Mouse (Mus musculus) myocyte (in vitro differentiated cells): ENCODE results near the gene Rcc1. TPM values are rescaled to one million over a fixed set of nuclear protein-coding genes. Genes with fewer than 3 reads are reported as not detected.

Experiments
- H3K27me3 ChIP-seq: one replicate; pipeline ENCODE4 v1.6.1; 2011; ENCODE audit not compliant: control insufficient read depth, insufficient read depth, insufficient read length
- H3K36me3 ChIP-seq: one replicate; pipeline ENCODE4 v1.6.1; 2011; ENCODE audit not compliant: control insufficient read depth, insufficient read depth
- H3K4me2 ChIP-seq: one replicate; pipeline ENCODE4 v1.6.1; 2011; ENCODE audit warnings: low read depth, control low read depth
- H3K4me3 ChIP-seq: one replicate; pipeline ENCODE4 v1.5.1; 2011; ENCODE audit warnings: mild to moderate bottlenecking, control low read depth, moderate library complexity
- H3K79me2 ChIP-seq: one replicate; pipeline ENCODE4 v1.6.1; 2011; ENCODE audit not compliant: control insufficient read depth, insufficient read depth
- H3ac ChIP-seq: one replicate; pipeline ENCODE4 v1.6.1; 2011; ENCODE audit not compliant: control insufficient read depth, insufficient read length
- CEBPB ChIP-seq: IDR thresholded peaks from 2 replicates; pipeline ENCODE4 v1.6.1; 2011; ENCODE audit warnings: mild to moderate bottlenecking, moderate library complexity; ENCODE audit not compliant: poor library complexity, insufficient read depth, severe bottlenecking
- E2F4 ChIP-seq: IDR thresholded peaks from one replicate; pipeline ENCODE4 v1.6.1; 2011; ENCODE audit warnings: mild to moderate bottlenecking, control low read depth, moderate library complexity; ENCODE audit not compliant: insufficient read depth
- MAX ChIP-seq: IDR thresholded peaks from one replicate; pipeline ENCODE4 v1.6.1; 2011; ENCODE audit warnings: low read depth, mild to moderate bottlenecking, control low read depth
- MYOD1 ChIP-seq, 3 experiments: IDR thresholded peaks; one replicate each; pipeline ENCODE4 v1.6.1; 2011; ENCODE audit warnings: control low read depth in 2 of 3, low read depth in 2 of 3, mild to moderate bottlenecking in 2 of 3, moderate library complexity in 1 of 3; ENCODE audit not compliant: insufficient read length in 2 of 3, control insufficient read depth in 1 of 3
- MYOG ChIP-seq, 3 experiments: IDR thresholded peaks; one replicate each; pipeline ENCODE4 v1.6.1; 2011; ENCODE audit warnings: control low read depth in 2 of 3, low read depth in 2 of 3, mild to moderate bottlenecking in 2 of 3; ENCODE audit not compliant: insufficient read length in 2 of 3, control insufficient read depth in 1 of 3, insufficient read depth in 1 of 3
- POLR2A ChIP-seq: IDR thresholded peaks from one replicate; pipeline ENCODE4 v1.6.1; 2011; ENCODE audit warnings: low read depth, mild to moderate bottlenecking, control low read depth, moderate library complexity; ENCODE audit not compliant: insufficient read length
- POLR2AphosphoS2 ChIP-seq: IDR thresholded peaks from one replicate; pipeline ENCODE4 v1.6.1; 2011; ENCODE audit warnings: low read depth, control low read depth; ENCODE audit not compliant: insufficient read length
- REST ChIP-seq: IDR thresholded peaks from one replicate; pipeline ENCODE4 v1.6.1; 2011; ENCODE audit warnings: mild to moderate bottlenecking, control low read depth, moderate library complexity; ENCODE audit not compliant: insufficient read depth, insufficient read length
- SRF ChIP-seq: IDR thresholded peaks from one replicate; pipeline ENCODE4 v1.6.1; 2011; ENCODE audit warnings: low read depth; ENCODE audit not compliant: control insufficient read depth, insufficient read length
- TCF12 ChIP-seq: IDR thresholded peaks from one replicate; pipeline ENCODE4 v1.6.1; 2011; ENCODE audit warnings: mild to moderate bottlenecking, control low read depth; ENCODE audit not compliant: poor library complexity, insufficient read depth, severe bottlenecking
- TCF3 ChIP-seq: IDR thresholded peaks from one replicate; pipeline ENCODE4 v1.6.1; 2011; ENCODE audit warnings: low read depth, control low read depth; ENCODE audit not compliant: insufficient read length
- USF1 ChIP-seq: IDR thresholded peaks from one replicate; pipeline ENCODE4 v1.6.1; 2011; ENCODE audit warnings: low read depth, mild to moderate bottlenecking, control low read depth, moderate library complexity
- polyA plus RNA-seq: library from polyadenylated mRNA; unstranded; fragments of >200 nt; fragmentation: generic; extraction: Trizol; gene quantifications from one replicate; pipeline ENCODE4 v1.2.1, GENCODE M21; 2012; ENCODE audit warnings: missing spikeins

Gene Rcc1
- polyA plus RNA-seq, 1 experiment, result 33.2 TPM

DNA sequence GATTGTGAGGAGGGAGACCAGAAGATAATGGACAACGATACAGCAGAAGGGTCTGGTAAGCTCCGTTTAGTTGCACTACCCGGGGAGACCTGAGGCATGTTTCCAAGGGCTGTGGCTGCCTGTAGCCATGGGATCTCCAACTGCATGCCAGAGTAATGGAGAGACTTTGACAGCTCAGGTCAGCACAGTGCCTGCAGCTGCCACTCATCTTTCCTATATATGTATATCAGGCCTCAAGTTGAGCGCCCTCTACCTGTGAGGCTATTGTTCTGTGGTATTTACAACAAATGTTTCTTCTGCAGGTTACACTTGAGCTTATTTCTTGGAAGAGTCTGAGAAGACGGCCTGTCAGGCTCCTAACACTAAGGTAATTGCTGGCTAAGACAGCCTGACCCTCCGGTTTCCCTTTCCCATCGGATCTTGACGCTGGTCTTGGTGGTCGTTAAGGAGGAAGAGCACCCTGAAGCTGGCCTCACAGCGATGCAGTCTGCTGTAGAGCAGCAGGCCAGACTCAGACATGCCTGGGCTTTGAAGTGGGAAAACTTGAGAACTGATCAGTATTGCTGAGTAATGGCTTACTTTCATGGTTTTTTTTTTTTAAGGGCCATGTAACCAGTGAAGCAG is 43.4 kb downstream of the Rcc1 start:
- Histone ChIP-seq H3K79me2 (peaks cover 19% of the 10 kb centered on the region), H3ac (peak overlapping the region; percentile 77), H3K36me3 (peaks cover 15% of the 10 kb centered on the region), H3K27me3 (no peaks in the 10 kb centered on the region), H3K4me2 (peak overlapping the region; percentile 85), H3K4me3 (peak overlapping the region; percentile 86)
- no peak for TF ChIP-seq TCF3
- TF ChIP-seq USF1, result no peak
- TF ChIP-seq POLR2A, result no peak
- peak in 1 of 3 experiments; percentile 17 for TF ChIP-seq MYOG (IDR thresholded peaks at IDR 0.05; ENCODE audit: control insufficient read depth in 1 of 3, insufficient read depth in 1 of 3, insufficient read length in 2 of 3, low read depth in 2 of 3)
- TF ChIP-seq E2F4, result no peak
- peak in 2 of 3 experiments; percentile 43 to 58 for TF ChIP-seq MYOD1 (IDR thresholded peaks at IDR 0.05; ENCODE audit: control insufficient read depth in 1 of 3, insufficient read length in 2 of 3, low read depth in 2 of 3)
- no peak for TF ChIP-seq TCF12
- peak; percentile 65 for TF ChIP-seq POLR2AphosphoS2
- no peak for TF ChIP-seq CEBPB
- peak; percentile 72 for TF ChIP-seq SRF

DNA sequence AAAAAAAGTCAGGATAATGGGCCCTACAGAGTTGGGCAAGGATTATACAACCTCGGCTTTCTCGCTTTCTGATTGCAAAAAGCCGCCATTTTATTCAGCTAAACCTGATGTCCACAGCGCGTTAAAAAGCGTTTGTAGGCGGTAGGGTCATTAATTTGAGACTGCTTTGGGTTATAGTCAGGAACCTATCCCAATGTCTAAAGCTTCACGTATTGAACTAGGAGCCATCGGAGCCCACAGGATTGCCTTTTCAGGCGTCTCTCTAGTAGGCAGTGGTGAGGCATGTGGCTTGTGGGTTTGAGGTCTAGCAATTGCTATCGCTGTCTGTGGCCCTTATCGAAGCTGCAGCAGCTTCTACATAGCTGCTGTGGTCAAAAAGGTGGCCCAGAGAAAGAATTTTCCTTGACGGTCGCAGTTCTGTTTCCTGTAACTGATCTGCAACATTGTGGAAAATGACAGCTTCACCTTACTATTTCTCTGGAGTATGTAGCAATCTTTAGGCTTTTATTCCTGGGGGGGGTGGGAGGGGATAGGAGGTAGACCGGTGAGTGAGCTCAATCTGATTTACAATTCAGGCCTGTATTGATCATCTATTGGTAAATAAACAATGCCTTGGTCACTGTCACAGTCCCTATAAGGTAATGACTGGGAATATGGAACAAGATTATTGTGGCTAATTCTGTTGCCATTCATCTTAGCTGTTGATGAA is 44.1 kb downstream of the Rcc1 start:
- Histone ChIP-seq H3K27me3 (no peaks in the 10 kb centered on the region), H3K36me3 (peaks cover 15% of the 10 kb centered on the region), H3K4me3 (peak overlapping the region; percentile 86), H3K79me2 (peaks cover 19% of the 10 kb centered on the region), H3K4me2 (peak overlapping the region; percentile 85), H3ac (peak overlapping the region; percentile 77)
- TF ChIP-seq SRF (no peak), USF1 (no peak), POLR2A (no peak), REST (no peak), MYOG (IDR thresholded peaks at IDR 0.05; ENCODE audit: control insufficient read depth in 1 of 3, insufficient read depth in 1 of 3, insufficient read length in 2 of 3, low read depth in 2 of 3) (peak in 1 of 3 experiments; percentile 24), POLR2AphosphoS2 (peak; percentile 45), TCF12 (no peak), TCF3 (no peak)

DNA sequence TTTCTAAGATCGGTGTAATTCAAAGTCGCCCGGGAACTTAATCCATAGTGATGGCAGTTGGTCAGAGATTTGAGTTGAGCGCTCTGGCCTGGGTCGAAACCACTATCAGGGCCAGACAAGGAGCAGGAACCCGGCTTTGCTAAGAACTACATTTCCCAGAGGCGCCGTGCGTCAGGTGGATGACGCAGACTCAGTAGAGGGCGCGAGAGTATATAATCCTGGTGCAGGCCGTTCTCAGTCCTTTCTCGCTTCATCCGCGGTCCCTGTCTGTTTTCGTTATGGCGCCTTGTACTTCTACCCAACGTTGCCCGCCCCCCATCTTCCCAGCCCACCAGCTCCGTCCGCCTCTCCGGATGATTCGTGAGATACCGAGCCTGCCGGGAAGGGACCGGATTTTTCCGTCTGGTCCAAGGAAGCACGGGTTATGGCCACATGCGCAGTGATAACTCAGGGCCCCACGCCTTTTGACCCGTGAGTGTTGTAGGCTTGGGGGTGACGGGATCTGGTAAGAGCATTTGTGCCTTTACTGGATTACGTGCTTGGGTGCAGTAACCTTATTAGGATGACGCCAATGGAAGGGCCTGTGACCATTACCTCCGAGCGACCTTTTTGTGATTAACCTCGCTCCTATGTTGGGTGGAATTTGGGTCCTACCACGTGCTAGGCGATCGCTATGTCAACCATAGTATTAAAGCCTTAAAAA is 44.8 kb downstream of the Rcc1 start:
- H3ac ChIP-seq, result peak overlapping the region; percentile 77
- TF ChIP-seq MAX (no peak), SRF (no peak), E2F4 (no peak), TCF3 (no peak), POLR2AphosphoS2 (peak; percentile 99), REST (no peak), CEBPB (no peak), MYOD1 (IDR thresholded peaks at IDR 0.05; ENCODE audit: control insufficient read depth in 1 of 3, insufficient read length in 2 of 3, low read depth in 2 of 3) (no peak), POLR2A (peak; percentile 98)
- peak overlapping the region; percentile 86 for H3K4me3 ChIP-seq
- H3K4me2 ChIP-seq, result peak overlapping the region; percentile 85
- H3K27me3 ChIP-seq, result no peaks in the 10 kb centered on the region
- peaks cover 15% of the 10 kb centered on the region for H3K36me3 ChIP-seq
- peaks cover 19% of the 10 kb centered on the region for H3K79me2 ChIP-seq

DNA sequence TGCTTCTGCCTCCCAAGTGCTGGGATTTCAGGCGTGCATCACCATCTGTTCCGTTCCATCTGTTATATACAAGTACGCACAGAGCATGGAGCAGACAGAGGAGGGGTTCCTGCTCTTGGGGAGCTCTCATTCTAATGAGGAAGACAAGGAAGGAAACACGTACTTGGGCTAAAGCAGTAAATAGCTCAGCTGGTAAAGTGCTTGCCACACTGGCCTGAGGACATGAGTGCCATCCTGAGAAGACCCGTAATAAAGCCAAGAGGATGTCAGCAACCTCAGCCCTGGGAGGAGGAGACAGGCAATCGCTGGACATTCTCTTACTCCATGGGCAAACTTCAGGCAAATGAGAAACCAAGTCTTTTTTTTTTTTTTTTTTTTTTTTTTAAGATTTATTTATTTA is 47.4 kb downstream of the Rcc1 start:
- Histone ChIP-seq H3K79me2 (peaks cover 19% of the 10 kb centered on the region), H3K4me2 (no peak overlapping the region), H3K36me3 (peaks cover 8% of the 10 kb centered on the region), H3K27me3 (no peaks in the 10 kb centered on the region), H3ac (no peak overlapping the region), H3K4me3 (no peak overlapping the region)
- TF ChIP-seq CEBPB (no peak), POLR2AphosphoS2 (no peak), MYOD1 (IDR thresholded peaks at IDR 0.05; ENCODE audit: control insufficient read depth in 1 of 3, insufficient read length in 2 of 3, low read depth in 2 of 3) (no peak), TCF3 (no peak), REST (no peak), TCF12 (no peak), USF1 (no peak), SRF (no peak), MYOG (IDR thresholded peaks at IDR 0.05; ENCODE audit: control insufficient read depth in 1 of 3, insufficient read depth in 1 of 3, insufficient read length in 2 of 3, low read depth in 2 of 3) (no peak), MAX (no peak), POLR2A (no peak), E2F4 (no peak)
